Mouse (Mus musculus) forebrain, embryonic 15.5 days (tissue): ENCODE results near the gene Zscan5b. TPM values are rescaled to one million over a fixed set of nuclear protein-coding genes. Genes with fewer than 3 reads are reported as not detected.

Experiments
- ATAC-seq: fragments of 200-750 bp; cut with Nextera tagmentation; replicated peaks from 2 replicates; pipeline ENCODE4 v1.8.0; 2017; ENCODE audit warnings: mild to moderate bottlenecking, moderate TSS enrichment, moderate library complexity
- H3K27ac ChIP-seq: fragments of 300-500 bp; sonication (generic); replicated peaks from 2 replicates; pipeline ENCODE4 v1.5.1; 2015; ENCODE audit warnings: mild to moderate bottlenecking, inconsistent platforms
- H3K27me3 ChIP-seq: fragments of 300-500 bp; sonication (generic); 2 replicates; pipeline ENCODE4 v1.6.1; 2015; ENCODE audit warnings: inconsistent platforms
- H3K36me3 ChIP-seq: fragments of 300-500 bp; sonication (generic); 2 replicates; pipeline ENCODE4 v1.6.1; 2015; ENCODE audit warnings: mild to moderate bottlenecking, inconsistent platforms
- H3K4me1 ChIP-seq: fragments of 300-500 bp; sonication (generic); 2 replicates; pipeline ENCODE4 v1.6.1; 2015; ENCODE audit warnings: inconsistent platforms
- H3K4me2 ChIP-seq: fragments of 300-500 bp; sonication (generic); replicated peaks from 2 replicates; pipeline ENCODE4 v1.6.1; 2015; ENCODE audit warnings: mild to moderate bottlenecking, inconsistent platforms
- H3K4me3 ChIP-seq: fragments of 300-500 bp; sonication (generic); 2 replicates; pipeline ENCODE4 v1.5.1; 2015; ENCODE audit warnings: mild to moderate bottlenecking, inconsistent platforms
- H3K9ac ChIP-seq: fragments of 300-500 bp; sonication (generic); replicated peaks from 2 replicates; pipeline ENCODE4 v1.6.1; 2015; ENCODE audit warnings: mild to moderate bottlenecking, inconsistent platforms
- H3K9me3 ChIP-seq: fragments of 300-500 bp; sonication (generic); 2 replicates; pipeline ENCODE4 v1.6.1; 2016; ENCODE audit warnings: inconsistent platforms
- WGBS: fragments of 180-500 bp; shearing (Covaris S2); methylation state at CpG from one replicate; pipeline ENCODE4 v1.1.7; 2015; ENCODE audit warnings: mixed read lengths; 5-methylcytosine and 5-hydroxymethylcytosine counted together
- polyA plus RNA-seq: library from polyadenylated mRNA; unstranded; fragments of >200 nt; fragmentation: Nextera tagmentation; extraction: Ambion mirVana; gene quantifications from 2 replicates; pipeline ENCODE4 v1.2.1, GENCODE M21; 2015

Zscan5b gene
- polyA plus RNA-seq, 1 experiment from 2014 or later: not detected

GRCm38 (mm10) chr7:6285366-6285765, 63.3 kb downstream of the Zscan5b start:
- Histone ChIP-seq H3K4me1 (peaks cover 28% of the 10 kb centered on the region), H3K9me3 (no peaks in the 10 kb centered on the region), H3K27ac (peak overlapping the region; percentile 88; the same call in 1 of the 2 replicates), H3K4me2 (no peak overlapping the region), H3K9ac (no peak overlapping the region), H3K27me3 (no peaks in the 10 kb centered on the region), H3K36me3 (0 out of 2 replicates have a peak, but pooled peaks cover 5% of the 10 kb centered on the region), H3K4me3 (peak overlapping the region; percentile 58)
- WGBS: 93% methylated on average over 6 of the region's 6 CpGs
- no peak for ATAC-seq

GRCm38 (mm10) chr7:6285842-6286705, 64.0 kb downstream of the Zscan5b start, which contains the start of gene Zfp667:
Gene Zfp667, plus strand, starts transcription at chr7:6286579.
- 0 out of 2 replicates have a peak, but pooled peaks cover 5% of the 10 kb centered on the region for H3K36me3 ChIP-seq
- peak within 1 kb of the TSS; percentile 58 for H3K4me3 ChIP-seq
- peak within 1 kb of the TSS; percentile 55 for H3K9ac ChIP-seq
- WGBS: 3% methylated on average over 50 of the region's 50 CpGs
- peak; percentile 76 for ATAC-seq
- H3K4me2 ChIP-seq: peak within 1 kb of the TSS; percentile 83
- H3K27ac ChIP-seq: peak within 1 kb of the TSS; percentile 88
- no peaks in the 10 kb centered on the region for H3K27me3 ChIP-seq
- no peaks in the 10 kb centered on the region for H3K9me3 ChIP-seq
- peaks cover 28% of the 10 kb centered on the region for H3K4me1 ChIP-seq

- Histone ChIP-seq H3K4me1 (peaks cover 28% of the 10 kb centered on the region), H3K27ac (peak overlapping the region; percentile 88), H3K4me3 (peak overlapping the region; percentile 58), H3K9ac (peak overlapping the region; percentile 55), H3K9me3 (no peaks in the 10 kb centered on the region), H3K36me3 (0 out of 2 replicates have a peak, but pooled peaks cover 5% of the 10 kb centered on the region), H3K4me2 (peak overlapping the region; percentile 83), H3K27me3 (no peaks in the 10 kb centered on the region)
- 24% methylated on average over 15 of the region's 15 CpGs for WGBS
- peak; percentile 32 for ATAC-seq
Observed at GRCm38 (mm10) chr7:6286921-6287531, 64.9 kb downstream of the Zscan5b start.

Other genes starting within 250 kb of the Zscan5b start
- not detected in 2 replicates for gene Vmn1r65, start 211.3 kb upstream of the Zscan5b start, polyA plus RNA-seq
- gene Nlrp4c, start 177.1 kb upstream of the Zscan5b start, polyA plus RNA-seq: not detected in 2 replicates
- 23.7 and 25.5 TPM in 2 replicates for gene Zfp787, start 66.3 kb upstream of the Zscan5b start, polyA plus RNA-seq
- 111 and 112 TPM in 2 replicates for gene Zfp444, start 50.1 kb upstream of the Zscan5b start, polyA plus RNA-seq
- not detected in 2 replicates for gene Galp, start 25.2 kb upstream of the Zscan5b start, polyA plus RNA-seq
- gene Epp13, start 30.4 kb downstream of the Zscan5b start, polyA plus RNA-seq: 0.38 TPM in 1 of 2 replicates, not detected in the other
- gene Zfp667, start 64.3 kb downstream of the Zscan5b start, polyA plus RNA-seq: 15.2 and 15.8 TPM in 2 replicates
- gene Zfp583, start 109.0 kb downstream of the Zscan5b start, polyA plus RNA-seq: 12.3 and 13.8 TPM in 2 replicates
- gene Gm3854, start 121.5 kb downstream of the Zscan5b start, polyA plus RNA-seq: 5.7 and 6.0 TPM in 2 replicates
- gene Zfp78, start 141.0 kb downstream of the Zscan5b start, polyA plus RNA-seq: 4.5 and 4.6 TPM in 2 replicates
- gene Zfp28, start 161.0 kb downstream of the Zscan5b start, polyA plus RNA-seq: 21.5 and 23.3 TPM in 2 replicates
- 2.6 and 3.4 TPM in 2 replicates for gene Smim17, start 176.4 kb downstream of the Zscan5b start, polyA plus RNA-seq
- gene Gm20715, start 188.0 kb downstream of the Zscan5b start, polyA plus RNA-seq: 0.06 TPM in 1 of 2 replicates, not detected in the other
- gene Olfr1344, start 216.4 kb downstream of the Zscan5b start, polyA plus RNA-seq: not detected in 2 replicates
- gene Olfr1336, start 233.9 kb downstream of the Zscan5b start, polyA plus RNA-seq: 0.03 TPM in 1 of 2 replicates, not detected in the other
- not detected in 2 replicates for gene Olfr1346, start 244.8 kb downstream of the Zscan5b start, polyA plus RNA-seq